Mouse (Mus musculus) embryonic fibroblast, embryonic 13.5 days (primary cell): ENCODE results near the gene Nt5dc2.

Experiments used
- CTCF ChIP-seq: IDR thresholded peaks from 2 replicates; pipeline ENCODE4 v1.5.1; 2011; ENCODE audit warnings: mild to moderate bottlenecking, control low read depth, low read length, moderate library complexity, borderline replicate concordance; ENCODE audit not compliant: insufficient read depth
- POLR2A ChIP-seq: IDR thresholded peaks from 2 replicates; pipeline ENCODE4 v1.6.1; 2011; ENCODE audit warnings: low read depth, mild to moderate bottlenecking, control low read depth, low read length, moderate library complexity

GRCm38 (mm10) chr14:31112187-31112586 is 18.7 kb upstream of the Nt5dc2 start:
- TF ChIP-seq CTCF (no peak), POLR2A (no peak)
